Mouse (Mus musculus): ENCODE results near the gene Capn12. TPM values are rescaled to one million over a fixed set of nuclear protein-coding genes. Genes with fewer than 3 reads are reported as not detected.

Capn12 gene
- polyA plus RNA-seq (2012; rRNA removed) (0.01 and 0.02 TPM in 2 replicates), polyA plus RNA-seq (2014; fragmentation: Nextera tagmentation; extraction: Ambion mirVana) (0.15 and 0.19 TPM in 2 replicates)

DNA sequence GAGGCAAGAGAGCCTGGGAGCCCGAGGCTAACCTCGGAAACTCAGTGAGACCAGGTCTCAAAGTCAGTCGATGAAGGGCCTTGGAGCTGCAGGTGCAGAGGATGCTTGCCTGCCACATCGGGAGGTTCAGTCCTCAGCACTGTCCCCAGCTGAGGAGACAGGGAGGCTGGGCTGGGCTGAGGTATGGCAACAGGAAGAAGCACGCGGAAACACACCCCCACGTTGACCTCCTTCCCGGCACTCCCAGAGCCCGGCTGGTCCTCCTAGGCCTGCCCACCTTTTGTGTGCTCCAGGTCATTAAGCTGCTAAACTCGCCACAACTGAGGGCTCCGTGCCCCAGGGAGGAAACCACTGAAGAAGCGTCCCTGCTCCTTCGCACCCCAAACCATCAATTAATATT, at the start of gene Capn12:
Capn12 (plus strand) TSS at position 224 of the 400 bp plus-strand sequence.
- no peak for ATAC-seq (ENCODE audit: insufficient read depth)
- H3K4me2 ChIP-seq (ENCODE audit: low read depth) = no peak within 1 kb of the TSS
- no peaks in the 10 kb centered on the region for H3K9me3 ChIP-seq (ENCODE audit: control insufficient read depth, low read length)
- H3K27ac ChIP-seq = no peak within 1 kb of the TSS
- H3K4me3 ChIP-seq (ENCODE audit: insufficient read depth in 1 of 2, low read depth in 2 of 2, low read length in 2 of 2) = no peak within 1 kb of the TSS
- no peak for TF ChIP-seq CTCF (IDR thresholded peaks at IDR 0.05; ENCODE audit: low read depth)
- no peak for TF ChIP-seq EP300 (IDR thresholded peaks at IDR 0.05; ENCODE audit: low read depth)
- no peaks in the 10 kb centered on the region for H3K36me3 ChIP-seq (replicated peaks; ENCODE audit: control insufficient read depth, insufficient read depth, low read depth)
- H3K9ac ChIP-seq (replicated peaks) = no peak within 1 kb of the TSS
- WGBS (ENCODE audit: insufficient replicate concordance) = 38% methylated on average over 13 of the region's 13 CpGs
- peaks cover 9 to 23% of the 10 kb centered on the region in 2 experiments for H3K4me1 ChIP-seq (replicated peaks; ENCODE audit: control insufficient read depth in 2 of 2, insufficient read depth in 2 of 2, low read length in 1 of 2)
- no peaks in the 10 kb centered on the region; the same call in 1 of the 2 replicates for H3K27me3 ChIP-seq (ENCODE audit: control insufficient read depth, insufficient read depth, low read length)
- DNase-seq (ENCODE audit: low read depth in 3 of 3, low spot score in 3 of 3) = no peak

DNA sequence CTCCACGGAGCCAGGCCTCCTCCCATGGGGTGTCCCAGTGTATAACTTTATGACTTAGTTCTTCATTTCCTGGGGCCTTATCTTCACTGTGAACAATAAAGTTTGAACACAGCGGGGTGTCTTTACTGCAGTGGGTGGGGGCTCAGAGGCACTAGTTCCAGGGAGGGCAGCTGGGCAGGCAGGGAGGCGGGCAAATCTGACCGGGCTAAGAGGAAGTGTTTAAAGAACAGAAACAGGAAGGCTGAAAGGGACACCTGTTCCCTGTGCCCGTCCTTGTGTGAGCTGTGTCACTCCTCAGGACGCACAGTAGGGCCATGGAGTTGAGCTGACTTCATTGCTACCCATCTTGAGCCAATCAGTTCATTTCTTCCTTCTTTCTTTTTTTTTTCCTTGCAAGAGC, 49.1 kb upstream of the Capn12 start:
- ATAC-seq (ENCODE audit: insufficient read depth) (no peak), DNase-seq (ENCODE audit: low read depth in 3 of 3, low spot score in 3 of 3) (no peak)
- Histone ChIP-seq H3K36me3 (replicated peaks; ENCODE audit: control insufficient read depth, insufficient read depth, low read depth) (peaks cover 6% of the 10 kb centered on the region; the same call in 1 of the 2 replicates), H3K27me3 (ENCODE audit: control insufficient read depth, insufficient read depth, low read length) (no peaks in the 10 kb centered on the region), H3K27ac (no peak overlapping the region), H3K9ac (replicated peaks) (no peak overlapping the region), H3K4me1 (replicated peaks; ENCODE audit: control insufficient read depth in 2 of 2, insufficient read depth in 2 of 2, low read length in 1 of 2) (peaks cover 9 to 15% of the 10 kb centered on the region in 2 experiments), H3K9me3 (ENCODE audit: control insufficient read depth, low read length) (no peaks in the 10 kb centered on the region), H3K4me3 (ENCODE audit: insufficient read depth in 1 of 2, low read depth in 2 of 2, low read length in 2 of 2) (no peak overlapping the region), H3K4me2 (ENCODE audit: low read depth) (no peak overlapping the region)
- TF ChIP-seq EP300 (IDR thresholded peaks at IDR 0.05; ENCODE audit: low read depth) = no peak
- TF ChIP-seq CTCF (IDR thresholded peaks at IDR 0.05; ENCODE audit: low read depth) = no peak
- WGBS (ENCODE audit: insufficient replicate concordance) = 45% methylated on average over 6 of the region's 6 CpGs

DNA sequence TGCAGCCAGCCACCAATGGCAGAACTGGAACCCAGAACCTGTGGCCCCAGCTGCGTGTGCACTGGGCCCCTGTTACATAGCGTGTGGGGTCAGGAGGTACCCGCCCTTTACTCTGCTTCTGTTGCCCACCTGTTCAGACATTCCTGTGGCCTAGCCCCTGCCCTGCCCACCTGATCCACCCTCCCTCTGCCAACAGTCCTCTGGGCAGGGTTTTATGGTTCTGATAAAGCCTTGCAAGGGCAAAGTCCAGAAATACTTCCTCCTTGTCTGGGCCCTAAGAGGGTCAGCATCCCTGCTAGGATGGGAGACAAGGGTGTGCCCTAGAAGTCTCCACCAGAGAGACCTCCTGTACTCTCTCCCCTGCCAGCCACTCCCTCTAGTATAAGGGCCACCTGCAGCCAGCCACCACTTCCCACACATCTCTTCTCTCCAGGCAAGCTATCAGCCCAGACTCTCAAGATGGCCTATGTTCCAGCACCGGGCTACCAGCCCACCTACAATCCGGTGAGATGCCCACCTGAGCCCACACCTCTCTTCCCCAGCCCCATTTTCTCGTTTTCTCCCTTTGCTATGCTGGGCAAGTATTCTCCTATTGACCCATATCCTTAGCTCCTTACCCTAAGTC, 47.4 kb upstream of the Capn12 start, which contains the start of gene Lgals4:
Lgals4 (plus strand) TSS at position 132 of the 625 bp plus-strand sequence.
- 68% methylated on average over 6 of the region's 6 CpGs for WGBS (ENCODE audit: insufficient replicate concordance)
- Histone ChIP-seq H3K27me3 (ENCODE audit: control insufficient read depth, insufficient read depth, low read length) (no peaks in the 10 kb centered on the region), H3K36me3 (replicated peaks; ENCODE audit: control insufficient read depth, insufficient read depth, low read depth) (peaks cover 6% of the 10 kb centered on the region; the same call in 1 of the 2 replicates), H3K9ac (replicated peaks) (no peak within 1 kb of the TSS), H3K9me3 (ENCODE audit: control insufficient read depth, low read length) (no peaks in the 10 kb centered on the region), H3K27ac (no peak within 1 kb of the TSS), H3K4me2 (ENCODE audit: low read depth) (no peak within 1 kb of the TSS), H3K4me1 (replicated peaks; ENCODE audit: control insufficient read depth in 2 of 2, insufficient read depth in 2 of 2, low read length in 1 of 2) (peaks cover 9 to 16% of the 10 kb centered on the region in 2 experiments), H3K4me3 (ENCODE audit: insufficient read depth in 1 of 2, low read depth in 2 of 2, low read length in 2 of 2) (no peak within 1 kb of the TSS)
- DNase-seq (ENCODE audit: low read depth in 3 of 3, low spot score in 3 of 3) = no peak
- no peak for ATAC-seq (ENCODE audit: insufficient read depth)
- TF ChIP-seq CTCF (IDR thresholded peaks at IDR 0.05; ENCODE audit: low read depth) (no peak), EP300 (IDR thresholded peaks at IDR 0.05; ENCODE audit: low read depth) (no peak)

DNA sequence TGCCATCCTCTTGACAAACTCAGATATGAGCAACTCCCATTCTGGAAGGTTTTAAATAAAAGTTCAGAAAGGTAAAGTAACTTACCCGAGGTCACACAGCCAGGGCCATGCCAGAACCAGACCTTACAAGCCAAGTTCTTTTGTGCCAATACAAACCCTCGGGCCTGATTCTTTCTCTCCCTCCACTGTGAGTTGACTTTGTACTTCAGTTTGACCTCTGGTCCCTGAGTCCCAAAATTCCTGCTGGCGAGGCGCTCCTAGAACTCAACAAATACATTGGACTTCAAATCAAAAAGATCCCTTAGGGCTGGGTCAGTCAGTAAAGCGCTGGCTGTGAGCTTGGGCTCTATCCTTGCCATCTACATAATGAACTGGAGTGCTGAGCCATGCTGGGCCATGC, 44.3 kb upstream of the Capn12 start:
- Histone ChIP-seq H3K9ac (replicated peaks) (no peak overlapping the region), H3K27me3 (ENCODE audit: control insufficient read depth, insufficient read depth, low read length) (no peaks in the 10 kb centered on the region), H3K27ac (no peak overlapping the region), H3K36me3 (replicated peaks; ENCODE audit: control insufficient read depth, insufficient read depth, low read depth) (no peaks in the 10 kb centered on the region), H3K4me1 (replicated peaks; ENCODE audit: control insufficient read depth in 2 of 2, insufficient read depth in 2 of 2, low read length in 1 of 2) (peaks cover 0 to 6% of the 10 kb centered on the region in 2 experiments; a peak in 3 of 4 replicates), H3K9me3 (ENCODE audit: control insufficient read depth, low read length) (no peaks in the 10 kb centered on the region), H3K4me3 (ENCODE audit: insufficient read depth in 1 of 2, low read depth in 2 of 2, low read length in 2 of 2) (no peak overlapping the region), H3K4me2 (ENCODE audit: low read depth) (no peak overlapping the region)
- DNase-seq (ENCODE audit: low read depth in 3 of 3, low spot score in 3 of 3) (no peak), ATAC-seq (ENCODE audit: insufficient read depth) (no peak)
- WGBS (ENCODE audit: insufficient replicate concordance) = 68% methylated on average over 5 of the region's 5 CpGs
- no peak for TF ChIP-seq CTCF (IDR thresholded peaks at IDR 0.05; ENCODE audit: low read depth)
- no peak for TF ChIP-seq EP300 (IDR thresholded peaks at IDR 0.05; ENCODE audit: low read depth)

DNA sequence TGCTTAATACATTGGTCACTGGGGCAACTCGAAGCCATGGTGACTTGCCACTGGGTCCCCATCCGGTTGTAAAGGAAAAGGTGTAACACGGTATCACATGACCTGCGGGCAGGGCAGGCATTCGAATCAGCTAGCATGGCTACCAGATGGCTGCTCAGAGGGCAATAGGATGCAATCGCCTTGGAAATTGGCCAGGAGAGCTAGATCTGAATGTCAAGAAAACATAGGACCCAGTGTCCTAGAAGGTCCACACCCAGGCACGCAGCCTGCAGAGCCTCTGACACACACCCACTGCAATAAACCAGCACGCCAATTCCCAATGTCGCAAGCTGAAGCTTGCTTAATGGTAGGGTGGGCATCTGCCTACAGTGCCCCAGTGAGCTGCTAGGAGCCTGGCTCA, 42.9 kb upstream of the Capn12 start:
- WGBS (ENCODE audit: insufficient replicate concordance) = 66% methylated on average over 9 of the region's 9 CpGs
- Histone ChIP-seq H3K4me1 (replicated peaks; ENCODE audit: control insufficient read depth in 2 of 2, insufficient read depth in 2 of 2, low read length in 1 of 2) (peaks cover 0 to 1% of the 10 kb centered on the region in 2 experiments; a peak in 2 of 4 replicates), H3K9me3 (ENCODE audit: control insufficient read depth, low read length) (no peaks in the 10 kb centered on the region), H3K27ac (no peak overlapping the region), H3K4me2 (ENCODE audit: low read depth) (no peak overlapping the region), H3K27me3 (ENCODE audit: control insufficient read depth, insufficient read depth, low read length) (no peaks in the 10 kb centered on the region), H3K36me3 (replicated peaks; ENCODE audit: control insufficient read depth, insufficient read depth, low read depth) (no peaks in the 10 kb centered on the region), H3K4me3 (ENCODE audit: insufficient read depth in 1 of 2, low read depth in 2 of 2, low read length in 2 of 2) (no peak overlapping the region), H3K9ac (replicated peaks) (no peak overlapping the region)
- TF ChIP-seq CTCF (IDR thresholded peaks at IDR 0.05; ENCODE audit: low read depth) (no peak), EP300 (IDR thresholded peaks at IDR 0.05; ENCODE audit: low read depth) (no peak)
- no peak for DNase-seq (ENCODE audit: low read depth in 3 of 3, low spot score in 3 of 3)
- ATAC-seq (ENCODE audit: insufficient read depth) = no peak

Measured in liver, embryonic 14.5 days (tissue).